Mouse (Mus musculus) MEL (cell line): ENCODE results near the gene Ints4. TPM values are rescaled to one million over a fixed set of nuclear protein-coding genes. Genes with fewer than 3 reads are reported as not detected.

Experiments
- DNase-seq: peaks from one replicate; pipeline ENCODE4 v3.0.0; 2011; ENCODE audit warnings: low read depth, low spot score
- H3K27ac ChIP-seq: 2 replicates; pipeline ENCODE4 v1.5.1; 2012; ENCODE audit warnings: low read depth, mild to moderate bottlenecking, control low read depth, low read length, moderate library complexity; ENCODE audit not compliant: control insufficient read depth
- H3K27me3 ChIP-seq, 2 experiments: fragments of 150-350 bp in 1 of 2; sonication (generic) in 1 of 2; 2 replicates each; pipeline ENCODE4 v1.6.1; 2012; ENCODE audit warnings: low read length in 2 of 2, mild to moderate bottlenecking in 2 of 2, improper control_type of control experiment in 1 of 2, moderate library complexity in 1 of 2; ENCODE audit not compliant: insufficient read depth in 2 of 2, control insufficient read depth in 1 of 2
- H3K36me3 ChIP-seq, 2 experiments: 2 replicates each; pipeline ENCODE4 v1.6.1; 2012 to 2014; ENCODE audit warnings: low read length in 2 of 2, improper control_type of control experiment in 1 of 2, inconsistent platforms in 1 of 2, mild to moderate bottlenecking in 1 of 2; ENCODE audit not compliant: insufficient read depth in 2 of 2, control insufficient read depth in 1 of 2
- H3K4me1 ChIP-seq, 2 experiments: fragments of 150-350 bp in 1 of 2; sonication (generic) in 1 of 2; 2 replicates each; pipeline ENCODE4 v1.6.1; 2012; ENCODE audit warnings: low read length in 2 of 2, improper control_type of control experiment in 1 of 2, mild to moderate bottlenecking in 1 of 2; ENCODE audit not compliant: insufficient read depth in 2 of 2, control insufficient read depth in 1 of 2
- H3K4me3 ChIP-seq, 2 experiments: fragments of 150-350 bp in 1 of 2; sonication (generic) in 1 of 2; 2 replicates each; pipeline ENCODE4 v1.5.1; 2012; ENCODE audit warnings: low read depth in 2 of 2, low read length in 2 of 2, mild to moderate bottlenecking in 2 of 2, moderate library complexity in 2 of 2, control low read depth in 1 of 2, improper control_type of control experiment in 1 of 2; ENCODE audit not compliant: control insufficient read depth in 1 of 2, insufficient read depth in 1 of 2
- H3K79me2 ChIP-seq: 2 replicates; pipeline ENCODE4 v1.6.1; 2012; ENCODE audit warnings: mild to moderate bottlenecking, low read length, moderate library complexity; ENCODE audit not compliant: control insufficient read depth, poor library complexity, insufficient read depth
- H3K9ac ChIP-seq: 2 replicates; pipeline ENCODE4 v1.6.1; 2012; ENCODE audit warnings: low read depth, mild to moderate bottlenecking, control low read depth, low read length, moderate library complexity; ENCODE audit not compliant: control insufficient read depth, poor library complexity, severe bottlenecking
- H3K9me3 ChIP-seq: fragments of 150-350 bp; sonication (generic); replicated peaks from 2 replicates; pipeline ENCODE4 v1.6.1; 2012; ENCODE audit warnings: mild to moderate bottlenecking, low read length, improper control_type of control experiment, moderate library complexity; ENCODE audit not compliant: insufficient read depth
- CTCF ChIP-seq, 3 experiments: IDR thresholded peaks in 2 of 3; conservative IDR thresholded peaks in 1 of 3; 2 replicates each; pipeline ENCODE4 v1.5.1; 2011 to 2012; ENCODE audit warnings: low read length in 3 of 3, low read depth in 2 of 3, mild to moderate bottlenecking in 2 of 3, improper control_type of control experiment in 1 of 3, inconsistent platforms in 1 of 3, mixed read lengths in 1 of 3, moderate library complexity in 1 of 3; ENCODE audit not compliant: control insufficient read depth in 1 of 3, insufficient read depth in 1 of 3, poor library complexity in 1 of 3, severe bottlenecking in 1 of 3
- ELF1 ChIP-seq: IDR thresholded peaks from 2 replicates; pipeline ENCODE4 v1.6.1; 2014; ENCODE audit warnings: low read depth, mild to moderate bottlenecking, inconsistent platforms, low read length, improper control_type of control experiment, moderate library complexity
- ETS1 ChIP-seq: IDR thresholded peaks from 2 replicates; pipeline ENCODE4 v1.6.1; 2012; ENCODE audit warnings: low read depth, mild to moderate bottlenecking, inconsistent platforms, low read length, improper control_type of control experiment, moderate library complexity
- HCFC1 ChIP-seq: IDR thresholded peaks from 2 replicates; pipeline ENCODE4 v1.6.1; 2012; ENCODE audit warnings: low read depth, mild to moderate bottlenecking, inconsistent platforms, low read length, improper control_type of control experiment, moderate library complexity
- KAT2A ChIP-seq: conservative IDR thresholded peaks from 2 replicates; pipeline ENCODE4 v1.6.1; 2012; ENCODE audit warnings: low read depth, low read length, improper control_type of control experiment, inconsistent platforms
- MAX ChIP-seq: IDR thresholded peaks from 2 replicates; pipeline ENCODE4 v1.6.1; 2011; ENCODE audit warnings: low read length, improper control_type of control experiment
- MAZ ChIP-seq: IDR thresholded peaks from 2 replicates; pipeline ENCODE4 v1.6.1; 2012; ENCODE audit warnings: low read depth, mild to moderate bottlenecking, inconsistent platforms, low read length, improper control_type of control experiment
- MXI1 ChIP-seq: IDR thresholded peaks from 2 replicates; pipeline ENCODE4 v1.6.1; 2011; ENCODE audit warnings: mild to moderate bottlenecking, low read depth, low read length, improper control_type of control experiment
- MYC ChIP-seq: IDR thresholded peaks from 2 replicates; pipeline ENCODE4 v1.6.1; 2011; ENCODE audit warnings: low read depth, mild to moderate bottlenecking, low read length, improper control_type of control experiment, moderate library complexity
- POLR2A ChIP-seq, 2 experiments: IDR thresholded peaks; 2 replicates each; pipeline ENCODE4 v1.6.1; 2011 to 2012; ENCODE audit warnings: low read length in 2 of 2, mild to moderate bottlenecking in 2 of 2, control low read depth in 1 of 2, improper control_type of control experiment in 1 of 2, low read depth in 1 of 2, moderate library complexity in 1 of 2; ENCODE audit not compliant: control insufficient read depth in 1 of 2, insufficient read depth in 1 of 2, poor library complexity in 1 of 2
- POLR2AphosphoS2 ChIP-seq: IDR thresholded peaks from 2 replicates; pipeline ENCODE4 v1.6.1; 2011; ENCODE audit warnings: low read length, improper control_type of control experiment
- SIN3A ChIP-seq: IDR thresholded peaks from 2 replicates; pipeline ENCODE4 v1.6.1; 2012; ENCODE audit warnings: low read length, improper control_type of control experiment, inconsistent platforms
- SMC3 ChIP-seq: IDR thresholded peaks from 2 replicates; pipeline ENCODE4 v1.6.1; 2011; ENCODE audit warnings: low read depth, low read length, improper control_type of control experiment
- TBP ChIP-seq: IDR thresholded peaks from 2 replicates; pipeline ENCODE4 v1.8.0; 2011; ENCODE audit warnings: low read depth, low read length, improper control_type of control experiment
- TCF12 ChIP-seq: IDR thresholded peaks from 2 replicates; pipeline ENCODE4 v1.6.1; 2014; ENCODE audit warnings: low read depth, mild to moderate bottlenecking, inconsistent platforms, low read length, improper control_type of control experiment, moderate library complexity
- USF2 ChIP-seq, 2 experiments: IDR thresholded peaks; 2 replicates each; pipeline ENCODE4 v1.6.1; 2011 to 2012; ENCODE audit warnings: improper control_type of control experiment in 2 of 2, low read length in 2 of 2, borderline replicate concordance in 1 of 2, inconsistent platforms in 1 of 2, low read depth in 1 of 2, mild to moderate bottlenecking in 1 of 2; ENCODE audit not compliant: insufficient read depth in 1 of 2
- ZMIZ1 ChIP-seq: IDR thresholded peaks from 2 replicates; pipeline ENCODE4 v1.6.1; 2012; ENCODE audit warnings: low read depth, mild to moderate bottlenecking, inconsistent platforms, low read length, improper control_type of control experiment, moderate library complexity
- polyA plus RNA-seq, 2 experiments: library from polyadenylated mRNA; stranded (reverse) in 1 of 2; unstranded in 1 of 2; fragments of >175 nt in 1 of 2; fragments of >200 nt in 1 of 2; gene quantifications; 2 replicates each; pipeline versions ENCODE4 v1.2.1 to v1.2.4; 2012; ENCODE audit warnings: low replicate concordance in 2 of 2, low read depth in 1 of 2; ENCODE audit not compliant: insufficient read length in 2 of 2, insufficient read depth in 1 of 2, missing spikeins in 1 of 2
- total RNA-seq: library from RNA; depleted of rRNA; stranded (reverse); fragments of 300-350 nt; gene quantifications from 2 replicates; pipeline ENCODE4 v1.2.3, GENCODE M21; 2012

Gene Ints4
- total and polyA plus RNA-seq, 3 experiments: 53.7 to 73.9 TPM; not detected in 1

DNA sequence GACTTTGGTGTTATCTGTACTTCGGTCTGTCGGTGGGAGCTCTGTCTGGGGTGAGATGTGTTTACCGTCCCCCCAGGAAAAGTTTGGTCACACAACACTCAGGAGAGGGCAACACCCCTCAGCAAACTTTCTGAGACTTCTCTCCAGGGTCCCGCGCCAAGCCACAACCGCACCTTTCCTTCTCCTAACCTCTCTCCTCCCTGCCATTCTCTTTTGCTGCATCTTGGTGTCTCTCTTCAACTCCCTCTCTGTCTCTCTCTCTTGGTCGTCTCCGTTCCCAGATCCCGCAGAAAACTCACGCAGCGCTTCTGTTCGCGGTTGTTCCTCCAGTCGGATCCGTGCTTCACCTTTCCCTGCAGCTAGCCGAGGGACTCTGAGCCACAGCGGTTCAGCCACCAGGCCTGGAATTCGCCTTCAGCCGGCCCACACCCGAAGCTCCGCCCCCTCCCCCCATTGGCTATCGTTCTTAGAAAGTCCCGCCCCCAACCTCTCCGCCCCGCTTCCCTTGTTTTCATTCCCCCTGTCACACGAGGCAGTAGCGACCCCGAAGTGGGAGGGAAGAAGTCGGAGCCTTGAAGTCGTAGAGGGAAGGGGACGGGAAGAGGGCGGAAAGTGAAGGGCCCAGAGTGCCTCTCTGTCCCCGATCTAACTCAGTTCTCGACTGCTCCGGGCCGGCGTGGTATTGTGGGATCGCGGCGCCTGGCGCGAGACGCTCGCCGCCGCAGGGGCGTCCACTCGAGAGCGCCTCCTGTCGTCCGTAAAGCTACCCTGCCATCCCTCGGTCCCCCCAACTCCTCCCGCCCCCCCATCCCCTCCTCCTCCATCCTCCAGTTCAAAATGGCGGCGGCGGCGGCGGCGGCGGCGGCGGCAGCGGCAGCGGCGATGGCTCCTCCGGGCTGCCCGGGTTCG lies 98.6 kb downstream of the Ints4 start, which contains the start of the genes Aamdc and Rsf1:
Gene Aamdc, minus strand, starts transcription at position 431 of the 909 bp plus-strand sequence.
Gene Rsf1, plus strand, starts transcription at position 823 of the 909 bp plus-strand sequence.
- no peaks in the 10 kb centered on the region for H3K27me3 ChIP-seq
- peaks cover 34% of the 10 kb centered on the region for H3K79me2 ChIP-seq
- no peaks in the 10 kb centered on the region for H3K9me3 ChIP-seq
- peak within 1 kb of the TSS; percentile 99 for H3K9ac ChIP-seq
- peaks cover 0 to 6% of the 10 kb centered on the region in 2 experiments; a peak in 2 of 4 replicates for H3K36me3 ChIP-seq
- H3K4me1 ChIP-seq: peaks cover 3% of the 10 kb centered on the region in 2 experiments; a peak in 2 of 4 replicates
- H3K4me3 ChIP-seq: peak within 1 kb of the TSS; percentile 86 to 98
- TF ChIP-seq ELF1 (peak; percentile 67), HCFC1 (peak; percentile 85), POLR2A (IDR thresholded peaks at IDR 0.05; ENCODE audit: control insufficient read depth in 1 of 2, insufficient read depth in 1 of 2, low read depth in 1 of 2, low read length in 2 of 2, poor library complexity in 1 of 2) (peak; percentile 44 to 84; a peak in 3 of 4 replicates), KAT2A (no peak; the same call in 1 of the 2 replicates), POLR2AphosphoS2 (peak; percentile 56; the same call in 1 of the 2 replicates), MYC (0 out of 2 replicates have a peak, but pooled peaks have one; percentile 9), MXI1 (peak; percentile 90), MAX (peak; percentile 54; the same call in 1 of the 2 replicates), SIN3A (peak; percentile 94), TCF12 (peak; percentile 52), USF2 (IDR thresholded peaks at IDR 0.05; ENCODE audit: borderline replicate concordance in 1 of 2, insufficient read depth in 1 of 2, low read depth in 1 of 2, low read length in 2 of 2) (no peak), CTCF (IDR thresholded peaks at IDR 0.05 in 2 of 3, conservative IDR thresholded peaks at IDR 0.05 in 1 of 3; ENCODE audit: control insufficient read depth in 1 of 3, insufficient read depth in 1 of 3, low read depth in 2 of 3, low read length in 3 of 3, poor library complexity in 1 of 3, severe bottlenecking in 1 of 3) (peak; percentile 50 to 82 (median 65)), ZMIZ1 (peak; percentile 56; the same call in 1 of the 2 replicates), ETS1 (no peak), SMC3 (no peak; the same call in 1 of the 2 replicates), MAZ (peak; percentile 56; the same call in 1 of the 2 replicates), TBP (0 out of 2 replicates have a peak, but pooled peaks have one; percentile 18)
- H3K27ac ChIP-seq: peak within 1 kb of the TSS; percentile 74
- peak; percentile 97 for DNase-seq
